Mouse (Mus musculus) liver, embryonic 14.5 days (tissue): Measurements from ENCODE around the gene Tmprss9. TPM values are rescaled to one million over a fixed set of nuclear protein-coding genes. Genes with fewer than 3 reads are reported as not detected.

Source experiments
- ATAC-seq: fragments of 200-750 bp; cut with Nextera tagmentation; 2 replicates; pipeline ENCODE4 v1.8.0; 2017; ENCODE audit warnings: moderate number of reproducible peaks, mild to moderate bottlenecking, moderate library complexity; ENCODE audit not compliant: insufficient read depth
- DNase-seq, 3 experiments: peaks; one replicate each; pipeline ENCODE4 v3.0.0-alpha.2; 2012 to 2013; ENCODE audit warnings: low read depth in 3 of 3, low spot score in 3 of 3
- H3K27ac ChIP-seq: fragments of 300-500 bp; sonication (generic); 2 replicates; pipeline ENCODE4 v1.5.1; 2014; ENCODE audit warnings: moderate library complexity, mild to moderate bottlenecking, control low read depth, inconsistent platforms
- H3K27me3 ChIP-seq: fragments of 300-500 bp; sonication (generic); 2 replicates; pipeline ENCODE4 v1.6.1; 2014; ENCODE audit warnings: mild to moderate bottlenecking, low read length, moderate library complexity; ENCODE audit not compliant: control insufficient read depth, insufficient read depth
- H3K36me3 ChIP-seq: fragments of 300-500 bp; sonication (generic); replicated peaks from 2 replicates; pipeline ENCODE4 v1.6.1; 2014; ENCODE audit warnings: low read depth; ENCODE audit not compliant: control insufficient read depth, insufficient read depth
- H3K4me1 ChIP-seq, 2 experiments: fragments of 200-500 bp in 1 of 2; fragments of 300-500 bp in 1 of 2; sonication (generic) in 1 of 2; replicated peaks; 2 replicates each; pipeline ENCODE4 v1.6.1; 2012 to 2014; ENCODE audit warnings: antibody characterized with exemption in 1 of 2, inconsistent platforms in 1 of 2, low read length in 1 of 2; ENCODE audit not compliant: control insufficient read depth in 2 of 2, insufficient read depth in 2 of 2
- H3K4me2 ChIP-seq: fragments of 300-500 bp; sonication (generic); 2 replicates; pipeline ENCODE4 v1.6.1; 2014; ENCODE audit warnings: low read depth, mild to moderate bottlenecking, control low read depth, moderate library complexity
- H3K4me3 ChIP-seq, 2 experiments: fragments of 200-500 bp in 1 of 2; fragments of 300-500 bp in 1 of 2; sonication (generic) in 1 of 2; 2 replicates each; pipeline ENCODE4 v1.5.1; 2012 to 2014; ENCODE audit warnings: low read depth in 2 of 2, low read length in 2 of 2, mild to moderate bottlenecking in 2 of 2, control low read depth in 1 of 2, inconsistent platforms in 1 of 2, moderate library complexity in 1 of 2; ENCODE audit not compliant: insufficient read depth in 1 of 2
- H3K9ac ChIP-seq: fragments of 300-500 bp; sonication (generic); replicated peaks from 2 replicates; pipeline ENCODE4 v1.6.1; 2014; ENCODE audit warnings: mild to moderate bottlenecking, control low read depth, moderate library complexity
- H3K9me3 ChIP-seq: fragments of 300-500 bp; sonication (generic); 2 replicates; pipeline ENCODE4 v1.6.1; 2016; ENCODE audit warnings: low read length, mixed read lengths; ENCODE audit not compliant: control insufficient read depth
- CTCF ChIP-seq: IDR thresholded peaks from 2 replicates; pipeline ENCODE4 v1.5.1; 2016; ENCODE audit warnings: antibody characterized with exemption, low read depth, control low read depth
- EP300 ChIP-seq: IDR thresholded peaks from 2 replicates; pipeline ENCODE4 v1.6.1; 2016; ENCODE audit warnings: antibody characterized with exemption, low read depth
- WGBS: fragments of 180-500 bp; shearing (Covaris S2); extraction: QIAGEN DNeasy Blood & Tissue Kit; methylation state at CpG from one replicate; pipeline ENCODE4 v1.1.7; 2014; ENCODE audit not compliant: insufficient replicate concordance; 5-methylcytosine and 5-hydroxymethylcytosine counted together
- polyA plus RNA-seq, 2 experiments: library from polyadenylated mRNA; depleted of rRNA in 1 of 2; stranded (reverse) in 1 of 2; unstranded in 1 of 2; fragments of >200 nt; fragmentation: Nextera tagmentation in 1 of 2; extraction: Ambion mirVana in 1 of 2; gene quantifications; 2 replicates each; pipeline versions ENCODE4 v1.2.1 to v1.2.3; 2012 to 2014

Tmprss9 gene
- polyA plus RNA-seq, 2 experiments, result 0.06 TPM; not detected in 1

DNA sequence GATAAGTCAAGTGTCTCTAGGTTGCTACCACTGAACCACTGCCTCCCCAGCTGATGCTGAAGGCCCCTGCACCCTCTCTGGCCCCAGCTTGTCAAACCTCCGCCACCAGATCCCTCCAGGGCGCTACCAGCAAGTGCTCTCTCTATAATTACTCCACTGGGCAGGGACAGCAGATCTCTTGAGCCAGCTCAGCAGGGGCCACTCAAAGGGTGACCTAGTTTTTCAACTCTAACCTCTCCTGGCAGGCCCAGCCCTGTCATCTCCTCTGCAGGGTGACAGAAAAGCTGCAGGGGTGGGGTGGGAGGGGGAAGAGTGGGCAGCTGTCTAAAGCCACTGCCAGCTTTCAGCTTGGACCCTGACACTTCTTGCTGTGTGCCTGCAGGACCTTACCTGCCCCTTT lies 33.8 kb upstream of the Tmprss9 start:
- H3K27me3 ChIP-seq, result peaks cover 54% of the 10 kb centered on the region
- H3K36me3 ChIP-seq, result no peaks in the 10 kb centered on the region
- no peak overlapping the region for H3K27ac ChIP-seq
- no peak overlapping the region for H3K4me3 ChIP-seq
- H3K9ac ChIP-seq, result no peak overlapping the region
- WGBS, result 42% methylated on average over 2 of the region's 2 CpGs
- ATAC-seq (no peak), DNase-seq (no peak)
- H3K4me2 ChIP-seq, result no peak overlapping the region
- no peak for TF ChIP-seq CTCF
- TF ChIP-seq EP300, result no peak
- no peaks in the 10 kb centered on the region for H3K4me1 ChIP-seq
- no peaks in the 10 kb centered on the region for H3K9me3 ChIP-seq

DNA sequence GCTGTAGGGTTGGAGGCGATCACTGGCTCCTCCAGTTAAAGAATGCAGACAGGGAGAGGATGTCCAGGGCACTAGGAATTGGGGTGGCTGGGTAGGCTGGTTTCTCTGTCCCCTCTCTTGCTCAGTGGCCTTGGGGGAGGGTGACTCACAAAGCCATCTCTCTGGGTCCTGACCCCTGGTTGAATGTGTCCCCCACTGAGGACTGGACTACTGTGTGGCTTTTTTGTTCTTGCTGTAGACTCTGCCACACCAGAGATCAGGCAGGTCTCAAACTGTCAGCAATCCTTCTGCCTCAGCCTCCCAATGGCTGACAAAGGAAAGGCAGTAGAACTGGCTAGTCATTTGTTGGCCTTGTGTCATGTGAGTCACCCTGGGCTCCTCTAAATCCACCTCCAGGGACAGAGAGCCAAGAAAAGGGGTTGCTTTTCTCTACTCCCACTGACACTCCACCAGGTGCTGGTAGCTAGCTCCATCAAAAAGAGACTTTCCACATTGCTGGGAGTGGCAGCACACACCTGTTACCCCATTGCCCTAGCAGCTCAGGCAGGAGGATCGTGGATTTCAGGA lies 33.2 kb upstream of the Tmprss9 start:
- no peak for DNase-seq
- WGBS, result 54% methylated on average over 2 of the region's 2 CpGs
- peaks cover 59% of the 10 kb centered on the region for H3K27me3 ChIP-seq

DNA sequence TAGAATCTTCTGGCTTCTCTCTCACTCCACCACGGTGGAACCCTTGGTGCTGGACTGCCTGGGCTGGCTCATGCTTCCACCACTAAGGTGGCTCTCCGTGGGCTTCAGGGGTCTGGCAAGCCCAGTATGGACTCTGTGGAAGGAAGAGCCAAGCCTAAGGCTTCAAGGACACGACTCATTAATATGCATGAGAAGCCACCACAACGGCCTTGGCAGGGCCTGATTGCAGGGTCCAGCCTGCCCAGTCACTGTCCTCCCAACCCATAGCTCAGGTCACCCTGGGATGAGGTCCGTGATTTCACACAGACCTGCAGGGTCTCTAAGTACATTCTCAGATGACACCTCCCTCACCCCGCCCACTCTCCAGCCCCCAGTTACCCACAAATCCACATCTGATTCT lies 31.8 kb upstream of the Tmprss9 start:
- DNase-seq (no peak), ATAC-seq (no peak)
- H3K9ac ChIP-seq, result no peak overlapping the region
- no peaks in the 10 kb centered on the region for H3K4me1 ChIP-seq
- H3K27me3 ChIP-seq, result peaks cover 59% of the 10 kb centered on the region
- H3K4me2 ChIP-seq, result no peak overlapping the region
- no peak overlapping the region for H3K27ac ChIP-seq
- TF ChIP-seq EP300, result no peak
- TF ChIP-seq CTCF, result no peak
- no peak overlapping the region for H3K4me3 ChIP-seq
- WGBS, result 55% methylated on average over 6 of the region's 6 CpGs
- H3K36me3 ChIP-seq, result no peaks in the 10 kb centered on the region
- H3K9me3 ChIP-seq, result no peaks in the 10 kb centered on the region

More for the DNA sequence above, 33.2 kb upstream of the Tmprss9 start:
- Histone ChIP-seq H3K27ac (no peak overlapping the region), H3K4me1 (no peaks in the 10 kb centered on the region), H3K9ac (no peak overlapping the region), H3K4me2 (no peak overlapping the region), H3K9me3 (no peaks in the 10 kb centered on the region), H3K36me3 (no peaks in the 10 kb centered on the region), H3K4me3 (no peak overlapping the region)
- TF ChIP-seq CTCF (no peak), EP300 (no peak)
- ATAC-seq, result no peak

DNA sequence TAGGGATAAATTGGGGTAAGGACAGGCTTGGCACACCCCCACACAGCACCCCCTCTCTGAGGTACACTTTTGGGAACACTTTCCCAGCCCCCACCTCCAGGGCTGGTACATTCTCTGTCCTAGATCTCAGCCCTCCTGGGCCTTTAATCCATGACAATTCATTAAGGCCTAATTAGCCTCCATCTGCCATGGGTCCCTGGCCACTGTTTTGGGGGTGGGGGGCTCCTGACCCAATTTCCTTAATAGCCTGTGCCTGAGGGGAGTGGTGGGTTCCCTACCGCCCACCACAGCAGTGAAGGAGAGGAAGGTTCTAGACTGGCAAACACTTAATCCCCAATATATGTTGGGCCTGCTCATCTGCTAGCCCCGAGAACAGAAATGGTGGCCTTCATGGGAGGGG lies 30.0 kb upstream of the Tmprss9 start:
- TF ChIP-seq CTCF, result no peak
- TF ChIP-seq EP300, result no peak
- no peaks in the 10 kb centered on the region for H3K36me3 ChIP-seq
- H3K27ac ChIP-seq, result no peak overlapping the region
- ATAC-seq (no peak), DNase-seq (no peak)
- no peaks in the 10 kb centered on the region for H3K4me1 ChIP-seq
- no peak overlapping the region for H3K9ac ChIP-seq
- 61% methylated on average over 2 of the region's 2 CpGs for WGBS
- H3K9me3 ChIP-seq, result no peaks in the 10 kb centered on the region
- peaks cover 54% of the 10 kb centered on the region for H3K27me3 ChIP-seq
- H3K4me2 ChIP-seq, result no peak overlapping the region
- H3K4me3 ChIP-seq, result no peak overlapping the region

DNA sequence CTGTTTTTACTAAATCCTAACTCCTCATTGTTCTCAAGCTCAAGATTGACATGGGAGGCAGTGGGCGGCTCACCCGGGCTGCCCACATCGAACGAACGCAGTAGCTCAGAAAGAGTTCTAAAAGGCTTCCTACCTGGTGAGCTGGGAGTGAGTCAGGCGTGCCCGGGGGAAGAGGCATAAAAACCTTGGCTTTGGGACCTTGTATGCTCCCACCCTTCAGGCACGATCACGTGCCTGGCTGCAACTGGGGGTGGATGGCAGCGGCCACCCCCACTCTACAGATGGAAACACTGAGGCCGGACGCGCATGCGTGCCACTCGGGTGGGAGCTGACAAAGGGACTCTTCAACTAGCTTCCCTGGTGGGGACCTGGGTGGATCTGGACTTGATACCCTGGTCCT lies 29.3 kb upstream of the Tmprss9 start:
- Histone ChIP-seq H3K36me3 (no peaks in the 10 kb centered on the region), H3K4me1 (no peaks in the 10 kb centered on the region), H3K27me3 (peaks cover 51% of the 10 kb centered on the region), H3K9ac (no peak overlapping the region), H3K4me2 (no peak overlapping the region), H3K27ac (no peak overlapping the region), H3K4me3 (no peak overlapping the region), H3K9me3 (no peaks in the 10 kb centered on the region)
- ATAC-seq (no peak), DNase-seq (no peak)
- WGBS, result 66% methylated on average over 15 of the region's 15 CpGs
- TF ChIP-seq EP300 (no peak), CTCF (no peak)
